Mouse (Mus musculus) spleen, adult 2 months (tissue): Measurements from ENCODE around the gene Cyb561. TPM values are rescaled to one million over a fixed set of nuclear protein-coding genes. Genes with fewer than 3 reads are reported as not detected.
A peak's percentile ranks its signal among the peaks of the same experiment; 100 is the strongest.

Experiments
- DNase-seq, 2 experiments: peaks; one replicate each; pipeline versions ENCODE4 v3.0.0 to v3.0.0-alpha.2; 2012 to 2021; ENCODE audit warnings: low spot score in 2 of 2, low read depth in 1 of 2
- H3K27ac ChIP-seq: fragments of 200-500 bp; 2 replicates; pipeline ENCODE4 v1.5.1; 2012; ENCODE audit warnings: low read length, inconsistent platforms; ENCODE audit not compliant: insufficient read depth
- H3K27me3 ChIP-seq: fragments of 200-500 bp; 2 replicates; pipeline ENCODE4 v1.6.1; 2012; ENCODE audit warnings: mild to moderate bottlenecking, moderate library complexity, low read length, inconsistent platforms; ENCODE audit not compliant: control insufficient read depth, insufficient read depth
- H3K36me3 ChIP-seq: fragments of 200-500 bp; 2 replicates; pipeline ENCODE4 v1.6.1; 2012; ENCODE audit warnings: mild to moderate bottlenecking, low read length, inconsistent platforms; ENCODE audit not compliant: control insufficient read depth, insufficient read depth
- H3K4me1 ChIP-seq: fragments of 200-500 bp; 2 replicates; pipeline ENCODE4 v1.6.1; 2011; ENCODE audit warnings: inconsistent platforms; ENCODE audit not compliant: control insufficient read depth, insufficient read depth, insufficient read length
- H3K4me3 ChIP-seq: fragments of 200-500 bp; 2 replicates; pipeline ENCODE4 v1.5.1; 2011; ENCODE audit warnings: mild to moderate bottlenecking, inconsistent platforms; ENCODE audit not compliant: insufficient read depth, insufficient read length; ENCODE audit errors: extremely low read depth
- CTCF ChIP-seq: fragments of 200-500 bp; IDR thresholded peaks from 2 replicates; pipeline ENCODE4 v1.5.1; 2011; ENCODE audit warnings: mild to moderate bottlenecking, inconsistent platforms; ENCODE audit not compliant: insufficient read depth, insufficient read length, insufficient replicate concordance; ENCODE audit errors: extremely low read depth
- POLR2A ChIP-seq: fragments of 200-500 bp; IDR thresholded peaks from 2 replicates; pipeline ENCODE4 v1.6.1; 2011; ENCODE audit warnings: low read depth, low read length, inconsistent platforms
- WGBS: fragments of 180-500 bp; shearing (Covaris S2); methylation state at CpG from one replicate; pipeline ENCODE4 v1.1.7; 2018; 5-methylcytosine and 5-hydroxymethylcytosine counted together
- polyA plus RNA-seq: library from polyadenylated mRNA; depleted of rRNA; stranded (reverse); fragments of >200 nt; gene quantifications from 2 replicates; pipeline ENCODE4 v1.2.3, GENCODE M21; 2012

Cyb561 gene
- polyA plus RNA-seq, 1 experiment = 1.9 TPM

DNA sequence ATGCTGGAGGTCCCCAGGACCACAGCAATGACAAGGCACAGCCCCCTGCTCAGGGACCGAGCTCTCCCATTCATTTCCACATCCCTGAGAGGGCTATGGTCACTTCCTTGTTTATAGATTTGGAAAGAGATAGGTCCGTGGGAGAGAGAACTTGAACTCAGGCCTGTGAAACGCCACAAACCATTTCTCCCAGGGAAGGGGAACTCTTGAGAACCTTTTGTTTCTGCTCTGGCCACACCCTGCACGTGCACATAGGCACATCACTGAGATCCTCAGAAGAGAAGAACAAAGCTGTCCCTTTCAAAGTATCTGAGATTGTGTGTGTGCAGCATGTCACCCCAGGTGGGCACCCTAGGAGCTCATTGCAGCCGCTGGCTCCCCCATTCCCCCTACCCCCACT lies 25.5 kb upstream of the Cyb561 start:
- no peak for DNase-seq
- Histone ChIP-seq H3K4me3 (no peak overlapping the region), H3K27me3 (no peaks in the 10 kb centered on the region), H3K4me1 (no peaks in the 10 kb centered on the region), H3K36me3 (no peaks in the 10 kb centered on the region), H3K27ac (no peak overlapping the region)
- TF ChIP-seq POLR2A (no peak), CTCF (no peak)
- WGBS = 44% methylated on average over 5 of the region's 5 CpGs

DNA sequence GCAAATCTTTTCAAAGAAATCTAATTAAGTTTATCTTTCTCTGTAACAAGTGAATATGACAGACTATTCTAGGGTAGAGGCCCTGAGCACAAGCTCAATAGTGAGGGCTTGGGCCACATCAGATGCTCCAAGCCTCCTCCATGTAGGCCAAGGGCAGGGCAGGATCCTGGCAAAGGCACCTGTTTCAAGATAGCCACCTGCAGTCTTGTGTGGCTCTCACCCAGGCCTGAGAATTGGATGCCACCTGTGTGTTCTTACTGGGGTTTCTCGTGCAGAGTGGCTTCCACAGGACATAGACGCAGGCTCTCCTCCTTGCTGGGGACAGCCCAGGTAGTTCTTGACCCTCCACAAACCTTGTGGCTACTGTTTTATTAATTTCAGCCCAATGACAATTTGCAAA lies 25.1 kb upstream of the Cyb561 start:
- TF ChIP-seq POLR2A (no peak), CTCF (no peak)
- no peaks in the 10 kb centered on the region for H3K27me3 ChIP-seq
- no peaks in the 10 kb centered on the region for H3K36me3 ChIP-seq
- DNase-seq = no peak
- 74% methylated on average over 2 of the region's 2 CpGs for WGBS
- H3K4me1 ChIP-seq = no peaks in the 10 kb centered on the region
- no peak overlapping the region for H3K4me3 ChIP-seq
- H3K27ac ChIP-seq = no peak overlapping the region

DNA sequence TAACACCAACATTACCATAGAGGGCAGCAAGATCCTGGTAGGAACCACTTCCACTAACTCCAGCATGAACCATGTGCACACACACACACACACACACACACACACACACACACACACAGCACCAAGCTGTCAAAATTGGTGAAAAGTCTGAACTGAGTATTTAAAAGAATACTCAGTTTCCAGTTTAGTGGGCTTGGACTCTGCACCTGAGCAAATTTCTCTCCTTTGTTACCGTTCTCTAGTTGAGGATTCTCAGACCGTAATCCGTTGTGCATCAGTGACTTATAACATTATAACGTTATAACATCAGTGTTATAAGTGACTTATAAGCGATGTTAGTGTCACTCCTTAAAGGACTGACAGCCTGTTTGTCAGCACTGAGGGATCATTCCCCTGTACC lies 22.5 kb upstream of the Cyb561 start:
- Histone ChIP-seq H3K4me1 (no peaks in the 10 kb centered on the region), H3K27ac (no peak overlapping the region), H3K4me3 (no peak overlapping the region), H3K36me3 (no peaks in the 10 kb centered on the region), H3K27me3 (no peaks in the 10 kb centered on the region)
- no peak for DNase-seq
- TF ChIP-seq CTCF (no peak), POLR2A (no peak)
- WGBS = 92% methylated on average over 5 of the region's 5 CpGs

DNA sequence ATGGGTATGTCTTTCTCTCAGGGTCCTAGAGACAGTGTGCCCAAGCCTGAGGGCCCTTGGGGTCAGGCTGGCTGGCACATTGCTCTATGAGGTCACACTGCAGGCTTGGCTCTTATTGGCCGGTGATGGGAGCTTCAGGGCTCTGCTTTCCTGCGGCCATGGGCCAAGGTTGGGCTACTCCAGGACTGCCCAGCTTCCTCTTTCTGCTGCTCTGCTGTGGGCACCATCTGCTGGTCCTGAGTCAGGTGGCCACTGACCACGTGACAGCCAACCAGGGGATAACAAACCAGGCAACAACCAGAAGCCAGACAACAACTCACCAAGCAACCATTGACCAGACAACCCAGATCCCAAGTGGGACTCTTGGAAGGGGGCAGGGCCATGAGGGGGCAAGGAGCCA lies 21.9 kb upstream of the Cyb561 start:
- Histone ChIP-seq H3K4me3 (no peak overlapping the region), H3K4me1 (no peaks in the 10 kb centered on the region), H3K27ac (no peak overlapping the region), H3K36me3 (no peaks in the 10 kb centered on the region), H3K27me3 (no peaks in the 10 kb centered on the region)
- 51% methylated on average over 3 of the region's 3 CpGs for WGBS
- DNase-seq = no peak
- TF ChIP-seq POLR2A = no peak
- no peak for TF ChIP-seq CTCF

DNA sequence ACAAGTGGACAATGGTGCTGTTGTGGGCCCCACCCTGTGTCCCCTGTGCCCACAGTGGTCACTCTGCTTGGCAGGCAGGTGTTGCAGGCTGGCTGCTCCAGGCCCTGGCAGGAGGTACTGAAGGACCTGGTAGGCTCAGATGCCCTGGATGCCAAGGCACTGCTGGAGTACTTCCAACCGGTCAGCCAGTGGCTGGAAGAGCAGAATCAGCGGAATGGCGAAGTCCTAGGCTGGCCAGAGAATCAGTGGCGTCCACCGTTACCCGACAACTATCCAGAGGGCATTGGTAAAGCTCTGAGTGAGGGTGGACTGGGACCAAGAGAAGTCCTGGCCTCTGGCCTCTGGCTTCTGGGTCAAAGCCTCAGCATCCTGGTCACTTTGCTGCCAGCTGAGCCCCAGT lies 21.5 kb upstream of the Cyb561 start:
- H3K36me3 ChIP-seq = no peaks in the 10 kb centered on the region
- H3K4me3 ChIP-seq = no peak overlapping the region
- no peaks in the 10 kb centered on the region for H3K27me3 ChIP-seq
- H3K4me1 ChIP-seq = no peaks in the 10 kb centered on the region
- DNase-seq = no peak
- 94% methylated on average over 6 of the region's 6 CpGs for WGBS
- no peak for TF ChIP-seq CTCF
- no peak overlapping the region for H3K27ac ChIP-seq

DNA sequence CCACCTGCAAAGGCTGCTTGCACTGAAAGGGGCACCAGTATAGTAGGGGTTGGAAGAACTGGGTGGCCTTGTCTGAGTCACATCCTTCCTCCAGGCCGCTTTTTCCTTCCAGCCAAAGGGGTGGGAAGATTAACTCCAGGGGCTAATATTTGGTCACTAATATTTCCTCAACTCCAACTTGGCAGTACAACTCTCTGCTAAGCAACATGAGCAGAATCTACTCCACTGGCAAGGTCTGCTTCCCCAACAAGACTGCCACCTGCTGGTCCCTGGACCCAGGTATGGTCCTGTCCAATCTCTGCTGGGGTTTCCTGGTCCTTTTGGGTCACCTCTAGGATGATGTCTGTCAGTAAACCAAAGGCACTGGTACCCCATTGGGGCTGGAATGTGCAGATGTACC lies 16.4 kb upstream of the Cyb561 start:
- Histone ChIP-seq H3K36me3 (no peaks in the 10 kb centered on the region), H3K4me1 (peaks cover 6% of the 10 kb centered on the region; the same call in 1 of the 2 replicates), H3K27me3 (peaks cover 8% of the 10 kb centered on the region; the same call in 1 of the 2 replicates), H3K27ac (no peak overlapping the region), H3K4me3 (no peak overlapping the region)
- DNase-seq = peak in 1 of 2 experiments; percentile 17
- TF ChIP-seq CTCF (peak; percentile 19; the same call in 1 of the 2 replicates), POLR2A (no peak)
- WGBS = 33% methylated on average over 1 of the region's 1 CpGs

DNA sequence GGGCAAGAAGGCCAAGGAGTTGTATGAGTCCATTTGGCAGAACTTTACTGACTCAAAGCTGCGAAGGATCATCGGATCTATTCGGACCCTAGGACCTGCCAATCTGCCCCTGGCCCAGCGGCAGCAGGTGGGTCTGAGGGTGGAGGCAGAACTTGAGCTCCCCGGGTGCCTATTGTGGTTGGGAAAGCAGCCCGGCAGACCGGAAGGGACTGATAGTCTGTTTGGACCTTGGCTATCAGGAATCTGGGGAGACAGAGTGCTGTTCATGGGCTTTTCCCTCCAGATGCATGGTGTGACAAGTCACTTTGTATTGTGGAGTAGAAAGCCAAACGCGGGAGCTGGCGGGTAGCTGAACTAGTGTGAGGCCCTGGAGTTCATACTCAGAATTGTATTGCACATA lies 15.8 kb upstream of the Cyb561 start:
- TF ChIP-seq CTCF (no peak), POLR2A (no peak)
- no peaks in the 10 kb centered on the region for H3K36me3 ChIP-seq
- H3K27me3 ChIP-seq = peaks cover 8% of the 10 kb centered on the region; the same call in 1 of the 2 replicates
- 50% methylated on average over 10 of the region's 10 CpGs for WGBS
- peaks cover 6% of the 10 kb centered on the region; the same call in 1 of the 2 replicates for H3K4me1 ChIP-seq
- no peak overlapping the region for H3K4me3 ChIP-seq
- H3K27ac ChIP-seq = no peak overlapping the region
- no peak for DNase-seq
